Mouse (Mus musculus) CD8-positive naive resting alpha-beta T cell, adult 57 days (primary cell): ENCODE data around the gene Cpa3. TPM values are rescaled to one million over a fixed set of nuclear protein-coding genes. Genes with fewer than 3 reads are reported as not detected.

Experiments used
- total RNA-seq: library from RNA; stranded (reverse); gene quantifications from one replicate; pipeline ENCODE4 v1.2.4, GENCODE M21; 2023

The Cpa3 gene
- total RNA-seq = 0.46 TPM

DNA sequence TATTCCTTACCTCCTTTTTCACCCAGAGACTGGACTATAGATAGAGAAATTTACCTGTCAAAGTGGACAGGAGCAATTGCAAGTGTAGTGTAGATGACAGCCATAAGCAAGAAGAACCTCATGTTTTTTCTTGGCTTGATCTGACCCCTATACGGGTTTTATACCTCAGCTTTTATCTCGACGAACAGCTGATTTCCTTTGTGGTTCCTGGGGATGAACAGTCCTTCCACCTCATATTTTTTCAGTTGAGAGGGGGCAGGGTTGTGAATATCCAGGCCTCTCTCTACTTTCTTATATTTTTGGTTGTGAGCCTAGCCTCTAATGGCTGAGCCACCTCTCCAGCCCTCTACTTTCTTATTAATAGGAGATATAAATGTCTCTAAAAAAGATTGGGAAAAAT is at the start of gene Cpa3:
TSS of gene Cpa3 (minus strand) at position 132 of the 400 bp plus-strand sequence.

DNA sequence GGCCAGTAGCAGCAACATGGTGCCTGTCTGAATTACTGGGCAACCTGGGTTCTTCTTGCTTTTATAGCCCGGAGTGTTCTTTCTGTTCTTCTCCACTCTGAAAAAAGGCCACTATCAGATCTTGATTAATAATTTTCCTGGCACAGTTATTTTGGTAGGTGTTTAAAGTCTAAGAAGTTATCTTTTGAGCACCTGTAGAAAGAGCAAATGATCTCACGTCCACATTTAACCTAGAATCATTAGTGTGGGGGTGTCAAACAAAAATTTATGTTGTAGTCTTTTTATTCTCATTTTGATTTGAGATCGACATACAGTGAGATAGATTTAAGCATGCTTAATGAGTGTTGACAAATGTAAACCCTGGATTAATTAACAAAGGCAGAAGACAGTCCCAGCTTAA is 33.7 kb upstream of the Cpa3 start, which contains the start of gene Cpb1:
TSS of gene Cpb1 (minus strand) at position 101 of the 400 bp plus-strand sequence.

Other genes with a start within 250 kb of the Cpa3 start
- 72.9 TPM for gene Hps3, start 206.9 kb downstream of the Cpa3 start, total RNA-seq
- gene Hltf, start 184.4 kb downstream of the Cpa3 start, total RNA-seq = 56.4 TPM
- gene Gyg, start 86.9 kb downstream of the Cpa3 start, total RNA-seq = 31.1 TPM
- 1.8 TPM for gene Cpb1, start 33.6 kb upstream of the Cpa3 start, total RNA-seq
- gene Agtr1b, start 125.0 kb upstream of the Cpa3 start, total RNA-seq = not detected